Mouse (Mus musculus) bone marrow, adult 2 months (tissue): ENCODE measurements around the gene Vmn1r12. TPM values are rescaled to one million over a fixed set of nuclear protein-coding genes. Genes with fewer than 3 reads are reported as not detected.
"Not testable (repeated sequence)": the region's sequence is repeated elsewhere in the genome, so short reads cannot be mapped to it uniquely, and the experiment has no call there.

Source experiments
- H3K27ac ChIP-seq: fragments of 200-500 bp; 2 replicates; pipeline ENCODE4 v1.5.1; 2012; ENCODE audit warnings: low read depth, mild to moderate bottlenecking, control low read depth, inconsistent platforms, low read length; ENCODE audit not compliant: control insufficient read depth, poor library complexity, insufficient read depth
- H3K4me1 ChIP-seq: fragments of 200-500 bp; 2 replicates; pipeline ENCODE4 v1.6.1; 2011; ENCODE audit warnings: low read length; ENCODE audit not compliant: control insufficient read depth, insufficient read depth
- H3K4me3 ChIP-seq: fragments of 200-500 bp; replicated peaks from 2 replicates; pipeline ENCODE3; 2011; ENCODE audit warnings: mild to moderate bottlenecking, low read depth, low read length, control low read depth; ENCODE audit not compliant: control insufficient read depth
- CTCF ChIP-seq: fragments of 200-500 bp; IDR thresholded peaks from 2 replicates; pipeline ENCODE4 v1.5.1; 2011; ENCODE audit warnings: low read length, control low read depth; ENCODE audit not compliant: control insufficient read depth, insufficient read depth
- POLR2A ChIP-seq: fragments of 200-500 bp; IDR thresholded peaks from 2 replicates; pipeline ENCODE4 v1.6.1; 2011; ENCODE audit warnings: low read depth, mild to moderate bottlenecking, control low read depth, low read length, borderline replicate concordance; ENCODE audit not compliant: control insufficient read depth
- WGBS: fragments of 180-500 bp; shearing (Covaris S2); methylation state at CpG from one replicate; pipeline ENCODE4 v1.1.7; 2018; 5-methylcytosine and 5-hydroxymethylcytosine counted together
- polyA plus RNA-seq: library from polyadenylated mRNA; stranded (reverse); fragments of >200 nt; gene quantifications from 2 replicates; pipeline ENCODE4 v1.2.4, GENCODE M21; 2011; ENCODE audit warnings: low replicate concordance; ENCODE audit not compliant: missing spikeins, insufficient read depth, insufficient read length

Gene Vmn1r12
- not detected in 2 replicates for polyA plus RNA-seq

DNA sequence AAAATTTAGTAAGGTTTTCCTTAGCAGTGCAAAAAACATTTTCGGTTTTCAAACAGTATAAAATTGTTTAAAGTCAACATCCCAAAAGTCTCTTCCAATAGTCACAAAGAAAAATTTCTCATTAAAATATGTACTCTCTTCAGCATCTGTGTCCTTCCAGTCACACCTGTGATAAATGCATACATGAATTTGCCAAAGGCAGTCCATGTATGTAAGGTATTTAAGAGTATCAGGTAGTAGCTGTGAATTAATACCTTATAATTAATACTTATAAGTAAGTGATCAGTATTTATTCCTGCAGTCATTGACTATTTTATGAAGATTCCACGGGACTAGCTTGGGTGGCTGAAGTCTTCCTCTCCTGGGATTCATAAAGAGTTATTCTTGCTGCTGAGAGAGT is at the start of gene Vmn1r12:
Gene Vmn1r12 (plus strand): TSS at position 301 of the 400 bp plus-strand sequence.
- Histone ChIP-seq H3K4me3 (no peak within 1 kb of the TSS), H3K27ac (no peak within 1 kb of the TSS), H3K4me1 (no peaks in the 10 kb centered on the region)
- TF ChIP-seq CTCF (no peak), POLR2A (no peak)
- WGBS: 70% methylated on average over 2 of the region's 2 CpGs

DNA sequence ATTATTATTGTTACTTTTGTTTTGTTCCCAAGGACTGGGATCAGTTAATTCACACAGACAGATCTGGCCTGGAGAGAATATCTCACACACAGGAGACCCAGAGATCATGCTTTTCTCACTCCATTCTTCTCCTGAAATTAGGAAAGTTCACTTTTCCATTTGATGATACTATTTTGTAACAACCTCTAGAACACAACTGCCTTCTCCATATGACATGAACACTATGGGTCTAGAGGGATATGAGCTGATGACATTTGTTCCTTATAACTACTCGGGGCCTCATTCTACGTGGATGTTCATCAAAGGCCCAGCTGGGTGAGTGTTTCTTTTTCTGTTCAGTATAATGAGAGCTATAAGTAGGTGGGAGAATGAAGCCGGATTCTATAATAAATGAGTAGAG is 47.6 kb upstream of the Vmn1r12 start, which contains the start of gene Vmn1r10:
Gene Vmn1r10 (plus strand): TSS at position 301 of the 400 bp plus-strand sequence.
- TF ChIP-seq CTCF (no peak), POLR2A (no peak)
- H3K4me1 ChIP-seq: no peaks in the 10 kb centered on the region
- H3K4me3 ChIP-seq: no peak within 1 kb of the TSS
- H3K27ac ChIP-seq: no peak within 1 kb of the TSS
- 66% methylated on average over 3 of the region's 3 CpGs for WGBS

DNA sequence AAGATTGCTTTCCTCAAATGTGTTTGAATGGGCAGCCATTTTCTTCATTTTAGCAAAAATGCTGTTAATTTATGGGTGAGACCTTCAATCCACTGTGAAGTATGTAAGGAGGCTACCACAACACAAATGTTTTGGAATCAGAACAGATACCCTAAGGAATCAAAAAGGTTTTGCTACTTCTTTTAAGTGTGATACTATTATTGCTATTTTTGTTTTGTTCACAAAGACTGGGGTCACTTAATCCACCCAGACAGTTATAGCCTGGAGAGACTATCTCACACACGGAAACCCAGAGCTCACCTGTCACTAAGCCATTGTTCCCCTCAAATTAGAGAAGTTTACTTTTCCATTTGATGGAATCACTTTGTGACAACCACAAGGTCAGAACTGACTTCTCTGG is 23.6 kb upstream of the Vmn1r12 start, which contains the start of gene Vmn1r11:
Gene Vmn1r11 (plus strand): TSS at position 301 of the 400 bp plus-strand sequence.
- H3K4me1 ChIP-seq: no peaks in the 10 kb centered on the region
- WGBS: 61% methylated on average over 1 of the region's 1 CpGs

DNA sequence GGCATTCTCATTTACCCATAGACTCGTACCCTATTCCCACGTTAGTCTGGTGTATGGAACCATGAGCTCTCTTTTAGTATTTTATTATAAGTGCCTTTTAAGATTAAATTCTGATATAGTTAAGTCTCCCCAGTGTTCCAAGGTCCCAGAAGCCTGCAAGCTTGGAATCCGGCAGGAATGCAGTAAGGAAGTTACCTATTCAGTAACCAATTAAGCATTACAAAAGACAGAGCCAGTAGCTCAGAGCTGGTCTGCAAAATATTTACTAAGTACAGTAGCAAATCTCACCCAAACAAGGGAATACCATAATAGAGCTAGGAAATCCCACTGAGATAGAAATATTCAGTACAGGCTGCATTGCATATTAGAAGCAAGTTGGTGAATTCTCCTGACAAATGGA is 33.3 kb downstream of the Vmn1r12 start:
- not testable (repeated sequence) for H3K4me1 ChIP-seq, H3K27ac ChIP-seq, H3K4me3 ChIP-seq
- WGBS: 57% methylated on average over 3 of the region's 3 CpGs

More for the DNA sequence above, 23.6 kb upstream of the Vmn1r12 start, which contains the start of gene Vmn1r11:
- TF ChIP-seq CTCF (no peak), POLR2A (no peak)
- Histone ChIP-seq H3K4me3 (no peak within 1 kb of the TSS), H3K27ac (no peak within 1 kb of the TSS)

DNA sequence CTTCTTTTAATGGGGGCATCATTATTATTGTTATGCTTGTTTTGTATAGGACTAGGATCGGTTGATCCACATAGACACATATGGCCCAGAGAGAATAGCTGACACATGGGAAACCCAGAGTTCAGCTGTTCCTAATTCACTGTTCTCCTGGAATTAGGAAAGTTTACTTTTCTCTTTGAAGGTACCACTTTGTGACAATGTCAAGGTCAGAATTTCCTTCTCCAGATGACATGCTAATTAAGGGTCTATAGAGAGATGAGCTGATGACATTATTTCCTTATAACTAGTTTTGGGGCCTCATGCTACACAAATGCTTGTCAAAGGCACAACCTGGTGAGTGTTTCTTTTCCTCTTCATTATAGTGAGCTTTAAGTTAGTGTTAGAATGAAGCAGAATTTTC is 46.3 kb downstream of the Vmn1r12 start, which contains the start of gene Vmn1r13:
Gene Vmn1r13 (plus strand): TSS at position 301 of the 400 bp plus-strand sequence.
- 93% methylated on average over 1 of the region's 1 CpGs for WGBS
- H3K27ac ChIP-seq, H3K4me1 ChIP-seq, H3K4me3 ChIP-seq: not testable (repeated sequence)

Other genes with a start within 250 kb of the Vmn1r12 start
- 188 and 205 TPM in 2 replicates for gene Nt5c3, start 233.0 kb upstream of the Vmn1r12 start, polyA plus RNA-seq
- gene Vmn1r4, start 232.9 kb upstream of the Vmn1r12 start, polyA plus RNA-seq: 0.63 TPM in 1 of 2 replicates, not detected in the other
- gene Vmn1r5, start 186.6 kb upstream of the Vmn1r12 start, polyA plus RNA-seq: not detected in 2 replicates
- not detected in 2 replicates for gene Vmn1r6, start 159.7 kb upstream of the Vmn1r12 start, polyA plus RNA-seq
- not detected in 2 replicates for gene Vmn1r7, start 131.6 kb upstream of the Vmn1r12 start, polyA plus RNA-seq
- gene Vmn1r8, start 124.6 kb upstream of the Vmn1r12 start, polyA plus RNA-seq: not detected in 2 replicates
- gene Vmn1r9, start 90.1 kb upstream of the Vmn1r12 start, polyA plus RNA-seq: not detected in 2 replicates
- not detected in 2 replicates for gene Vmn1r10, start 47.5 kb upstream of the Vmn1r12 start, polyA plus RNA-seq
- not detected in 2 replicates for gene Vmn1r11, start 23.5 kb upstream of the Vmn1r12 start, polyA plus RNA-seq
- 5.4 and 8.5 TPM in 2 replicates for gene Vmn1r13, start 46.4 kb downstream of the Vmn1r12 start, polyA plus RNA-seq
- not detected in 2 replicates for gene Vmn1r14, start 74.8 kb downstream of the Vmn1r12 start, polyA plus RNA-seq
- gene Vmn1r15, start 101.0 kb downstream of the Vmn1r12 start, polyA plus RNA-seq: not detected in 2 replicates
- gene Vmn1r16, start 172.6 kb downstream of the Vmn1r12 start, polyA plus RNA-seq: not detected in 2 replicates
- not detected in 2 replicates for gene Vmn1r17, start 206.8 kb downstream of the Vmn1r12 start, polyA plus RNA-seq
- not detected in 2 replicates for gene Vmn1r18, start 238.9 kb downstream of the Vmn1r12 start, polyA plus RNA-seq
- not detected in 2 replicates for gene Vmn1r19, start 246.9 kb downstream of the Vmn1r12 start, polyA plus RNA-seq